Mouse (Mus musculus) midbrain, embryonic 12.5 days (tissue): Measurements from ENCODE around the gene Iqce. TPM values are rescaled to one million over a fixed set of nuclear protein-coding genes. Genes with fewer than 3 reads are reported as not detected.

Experiments
- ATAC-seq: fragments of 200-750 bp; cut with Nextera tagmentation; 2 replicates; pipeline ENCODE4 v1.8.0; 2017; ENCODE audit warnings: low read depth, moderate TSS enrichment, moderate library complexity; ENCODE audit not compliant: low FRiP score
- H3K27ac ChIP-seq: fragments of 300-500 bp; sonication (generic); replicated peaks from 2 replicates; pipeline ENCODE4 v1.5.1; 2016; ENCODE audit warnings: mild to moderate bottlenecking
- H3K27me3 ChIP-seq: fragments of 300-500 bp; sonication (generic); 2 replicates; pipeline ENCODE4 v1.6.1; 2016; ENCODE audit warnings: mild to moderate bottlenecking
- H3K36me3 ChIP-seq: fragments of 300-500 bp; sonication (generic); 2 replicates; pipeline ENCODE4 v1.6.1; 2016
- H3K4me1 ChIP-seq: fragments of 300-500 bp; sonication (generic); 2 replicates; pipeline ENCODE4 v1.6.1; 2016
- H3K4me2 ChIP-seq: fragments of 300-500 bp; sonication (generic); replicated peaks from 2 replicates; pipeline ENCODE4 v1.6.1; 2016; ENCODE audit warnings: mild to moderate bottlenecking, moderate library complexity
- H3K4me3 ChIP-seq: fragments of 300-500 bp; sonication (generic); 2 replicates; pipeline ENCODE4 v1.5.1; 2016; ENCODE audit warnings: mild to moderate bottlenecking
- H3K9ac ChIP-seq: fragments of 300-500 bp; sonication (generic); replicated peaks from 2 replicates; pipeline ENCODE4 v1.6.1; 2016; ENCODE audit warnings: mild to moderate bottlenecking, moderate library complexity
- H3K9me3 ChIP-seq: fragments of 300-500 bp; sonication (generic); 2 replicates; pipeline ENCODE4 v1.6.1; 2016; ENCODE audit warnings: mild to moderate bottlenecking
- WGBS: fragments of 180-500 bp; shearing (Covaris S2); methylation state at CpG from one replicate; pipeline ENCODE4 v1.1.7; 2016; 5-methylcytosine and 5-hydroxymethylcytosine counted together
- polyA plus RNA-seq: library from polyadenylated mRNA; unstranded; fragments of >200 nt; fragmentation: Nextera tagmentation; extraction: Ambion mirVana; gene quantifications from 2 replicates; pipeline ENCODE4 v1.2.1, GENCODE M21; 2016

The Iqce gene
- polyA plus RNA-seq, 1 experiment from 2014 or later: 29.3 TPM

DNA sequence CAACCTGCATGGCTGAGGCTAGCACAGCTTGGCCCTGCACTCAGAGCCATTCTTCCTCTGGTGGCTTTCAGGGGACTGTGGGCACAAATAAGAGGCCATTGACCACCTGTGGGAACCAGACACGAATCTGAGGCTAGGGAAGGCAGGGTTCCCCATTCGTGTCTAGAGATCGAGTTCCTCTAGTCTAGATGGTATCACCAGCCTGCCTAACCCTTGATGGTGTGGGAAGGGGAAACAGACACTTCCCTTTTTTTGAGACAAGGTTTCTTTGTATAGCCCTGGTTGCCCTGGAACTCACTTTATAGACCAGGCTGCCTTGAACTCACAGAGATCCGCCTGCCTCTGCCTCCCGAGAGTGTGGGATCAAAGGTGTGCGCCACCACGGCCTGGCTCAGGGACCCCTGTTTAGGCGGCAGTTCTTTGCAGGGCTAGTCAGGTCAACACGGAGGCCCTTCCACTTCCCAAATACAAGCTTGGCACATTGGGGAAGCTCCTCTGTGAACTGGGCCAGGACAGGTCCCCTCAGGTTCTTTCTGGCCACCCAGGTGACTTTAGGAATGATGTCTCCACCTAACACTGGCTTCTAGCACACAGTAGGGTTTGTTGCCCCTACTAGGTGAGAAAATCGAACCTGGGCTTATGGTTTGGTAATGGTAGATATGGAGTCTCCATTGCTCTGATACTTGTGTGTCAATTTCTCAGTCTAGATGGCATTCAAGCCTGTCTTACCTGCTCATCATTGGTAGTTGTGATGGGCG is 29.0 kb upstream of the Iqce start:
- Histone ChIP-seq H3K4me1 (peaks cover 10% of the 10 kb centered on the region), H3K9ac (no peak overlapping the region), H3K27ac (no peak overlapping the region), H3K9me3 (no peaks in the 10 kb centered on the region), H3K4me3 (no peak overlapping the region), H3K4me2 (no peak overlapping the region), H3K27me3 (peaks cover 30% of the 10 kb centered on the region), H3K36me3 (no peaks in the 10 kb centered on the region)
- no peak for ATAC-seq
- 94% methylated on average over 11 of the region's 11 CpGs for WGBS

DNA sequence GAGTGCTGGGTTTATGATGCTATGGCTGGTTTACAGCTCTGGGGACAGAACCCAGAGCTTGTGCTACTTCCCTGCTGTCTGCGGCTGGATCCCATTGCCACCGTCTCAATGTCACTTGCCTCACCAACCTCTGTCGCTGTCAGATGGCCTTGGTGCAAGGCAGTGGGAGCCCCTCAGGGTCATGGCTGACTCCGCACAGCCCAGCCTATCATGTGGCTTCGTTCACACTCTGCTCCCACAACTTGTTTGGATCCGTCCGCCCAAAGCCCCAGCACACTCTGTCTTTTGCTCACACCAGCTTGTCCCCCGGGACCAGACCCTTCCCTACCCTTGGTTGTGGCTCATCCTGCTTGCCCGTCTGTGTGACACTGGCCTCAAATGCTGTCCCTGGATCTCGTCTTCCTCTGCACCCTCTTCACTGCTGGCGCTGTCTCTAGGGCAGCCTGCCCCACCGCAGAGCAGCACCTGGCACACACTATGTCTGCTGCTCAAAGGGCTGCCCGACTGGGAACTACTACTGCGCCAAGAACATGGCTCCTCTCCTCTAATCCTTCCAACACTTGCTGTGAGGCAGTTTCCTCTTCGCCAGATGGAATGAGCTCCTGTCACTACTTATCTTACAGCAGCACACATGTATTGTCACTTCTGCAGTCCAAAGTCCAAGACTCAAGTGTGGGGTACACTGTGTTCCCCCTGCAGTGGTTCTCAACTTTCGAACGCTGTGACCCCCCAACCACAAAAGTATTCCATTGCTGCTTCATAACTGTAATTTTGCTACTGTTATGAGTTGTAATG is 25.0 kb upstream of the Iqce start:
- no peak overlapping the region for H3K4me3 ChIP-seq
- H3K27me3 ChIP-seq: 0 out of 2 replicates have a peak, but pooled peaks cover under 1% of the 10 kb centered on the region
- H3K36me3 ChIP-seq: no peaks in the 10 kb centered on the region
- no peak overlapping the region for H3K4me2 ChIP-seq
- ATAC-seq: no peak
- H3K9me3 ChIP-seq: no peaks in the 10 kb centered on the region
- 0 out of 2 replicates have a peak overlapping the region, but pooled peaks have one; percentile 16 for H3K27ac ChIP-seq
- H3K9ac ChIP-seq: no peak overlapping the region
- peaks cover 16% of the 10 kb centered on the region for H3K4me1 ChIP-seq
- 84% methylated on average over 17 of the region's 17 CpGs for whole genome bisulfite sequencing

DNA sequence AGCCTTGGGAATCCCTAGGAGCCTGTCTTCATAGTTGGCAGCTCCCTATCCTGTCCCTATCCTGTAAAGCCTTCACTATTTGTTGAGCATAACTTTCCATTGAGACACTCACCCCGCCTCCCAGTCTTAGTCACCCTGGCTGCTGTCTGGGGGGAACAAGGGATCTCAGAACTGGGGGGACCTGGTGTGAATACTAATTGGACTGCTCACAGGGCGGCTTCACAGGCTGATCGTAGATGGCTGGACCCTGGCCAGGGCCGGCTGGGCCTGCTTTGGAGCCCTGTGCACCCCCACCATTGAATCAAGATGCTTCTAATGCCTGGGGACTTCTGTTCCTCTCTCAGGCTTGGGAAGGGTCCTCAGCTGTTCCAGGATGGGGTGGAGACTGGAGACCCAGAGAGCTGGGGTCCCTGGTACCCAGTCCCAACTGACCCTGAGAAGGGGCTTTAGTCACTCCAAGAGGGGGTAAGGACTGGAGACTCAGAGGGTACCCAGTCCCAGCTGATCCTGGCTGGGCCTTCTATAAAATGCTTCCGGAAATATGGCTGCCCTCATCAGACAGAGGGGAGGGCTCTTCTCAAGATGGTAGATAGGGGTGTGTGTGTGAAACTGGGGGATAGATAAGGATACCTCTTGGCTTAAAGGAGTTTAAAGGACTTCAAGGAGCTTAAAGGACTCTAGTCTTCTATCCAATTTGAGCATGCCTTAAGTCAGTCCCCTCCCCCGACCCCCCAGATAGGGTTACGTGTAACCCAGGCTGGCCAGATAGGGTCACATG is 24.1 kb upstream of the Iqce start:
- ATAC-seq: peak; percentile 68
- Histone ChIP-seq H3K9me3 (no peaks in the 10 kb centered on the region), H3K4me1 (peaks cover 16% of the 10 kb centered on the region), H3K27me3 (no peaks in the 10 kb centered on the region), H3K9ac (no peak overlapping the region), H3K4me3 (no peak overlapping the region), H3K36me3 (no peaks in the 10 kb centered on the region), H3K27ac (peak overlapping the region; percentile 40; the same call in 1 of the 2 replicates), H3K4me2 (no peak overlapping the region)
- 76% methylated on average over 7 of the region's 7 CpGs for WGBS

DNA sequence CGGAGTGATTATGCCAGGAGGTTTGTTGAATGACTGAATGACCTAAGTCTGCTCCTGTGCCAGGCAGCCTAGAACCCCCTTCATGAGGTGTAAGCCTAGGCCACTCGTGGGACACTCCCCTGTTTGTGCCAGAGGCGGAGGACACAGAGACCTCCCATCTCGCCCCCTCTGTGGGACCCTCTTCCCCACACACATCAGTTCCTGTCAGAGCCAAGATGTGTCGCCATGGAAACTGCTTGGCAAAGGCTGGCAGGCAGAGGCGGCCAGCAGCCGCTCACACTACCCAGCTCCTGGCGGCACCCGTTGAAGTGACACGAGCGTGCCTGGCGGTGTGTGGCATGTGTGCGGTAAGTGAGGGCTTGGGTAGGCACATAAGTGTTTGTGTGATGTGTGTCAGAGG is 21.6 kb upstream of the Iqce start, which contains the start of gene Amz1:
Gene Amz1, plus strand, starts transcription at position 306 of the 400 bp plus-strand sequence.
- Histone ChIP-seq H3K9me3 (no peaks in the 10 kb centered on the region), H3K27me3 (no peaks in the 10 kb centered on the region), H3K27ac (no peak within 1 kb of the TSS), H3K4me2 (no peak within 1 kb of the TSS), H3K4me1 (peaks cover 16% of the 10 kb centered on the region), H3K4me3 (no peak within 1 kb of the TSS), H3K36me3 (peaks cover 9% of the 10 kb centered on the region), H3K9ac (no peak within 1 kb of the TSS)
- ATAC-seq: 0 out of 2 replicates have a peak, but pooled peaks have one; percentile 27
- 72% methylated on average over 13 of the region's 13 CpGs for WGBS

DNA sequence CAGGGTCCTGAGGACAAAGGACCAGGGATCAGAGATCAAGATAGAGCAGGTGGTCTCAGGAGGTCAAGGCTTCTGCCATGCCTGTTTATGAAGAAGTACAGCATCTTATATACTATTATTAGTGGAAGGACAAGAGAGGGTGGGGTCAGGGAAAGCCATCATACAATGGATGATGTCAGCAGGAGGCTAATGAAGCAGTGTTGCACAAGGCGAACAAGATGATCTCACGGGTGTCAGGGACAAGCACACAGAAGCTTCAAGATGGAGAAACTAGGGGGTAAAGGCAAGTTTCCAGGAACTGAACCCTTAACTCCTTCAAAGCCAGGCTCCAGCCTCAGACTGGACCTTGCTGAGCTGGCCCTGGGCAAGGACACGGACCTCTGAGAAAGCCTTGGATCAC is 19.9 kb upstream of the Iqce start:
- Histone ChIP-seq H3K4me1 (peaks cover 16% of the 10 kb centered on the region), H3K4me2 (no peak overlapping the region), H3K27ac (no peak overlapping the region), H3K36me3 (peaks cover 26% of the 10 kb centered on the region), H3K9me3 (no peaks in the 10 kb centered on the region), H3K27me3 (no peaks in the 10 kb centered on the region), H3K4me3 (no peak overlapping the region), H3K9ac (no peak overlapping the region)
- WGBS: 83% methylated on average over 3 of the region's 3 CpGs
- ATAC-seq: no peak

DNA sequence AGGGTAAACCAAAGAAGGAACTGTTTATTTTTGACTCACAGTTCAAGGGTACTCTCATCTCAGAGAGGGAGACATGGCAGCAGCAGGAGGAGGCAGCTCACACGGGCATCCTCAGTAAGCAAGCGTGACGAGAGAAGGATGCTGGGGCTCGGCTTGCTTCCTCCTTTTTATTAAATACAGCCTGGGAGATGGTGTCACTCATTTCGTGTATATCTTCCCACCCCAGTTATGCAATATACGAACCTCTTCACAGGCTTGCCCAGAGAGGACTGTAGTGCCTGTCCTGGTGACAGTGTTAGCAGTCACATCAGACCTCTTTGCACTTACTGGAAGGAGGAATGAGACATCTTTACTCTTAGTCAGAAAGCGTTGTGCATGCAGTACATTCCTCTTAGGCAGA is 18.6 kb upstream of the Iqce start:
- Histone ChIP-seq H3K9me3 (no peaks in the 10 kb centered on the region), H3K9ac (no peak overlapping the region), H3K27me3 (no peaks in the 10 kb centered on the region), H3K4me1 (peaks cover 11% of the 10 kb centered on the region), H3K4me3 (no peak overlapping the region), H3K36me3 (peaks cover 39% of the 10 kb centered on the region), H3K27ac (no peak overlapping the region), H3K4me2 (no peak overlapping the region)
- WGBS: 84% methylated on average over 7 of the region's 7 CpGs
- no peak for ATAC-seq

DNA sequence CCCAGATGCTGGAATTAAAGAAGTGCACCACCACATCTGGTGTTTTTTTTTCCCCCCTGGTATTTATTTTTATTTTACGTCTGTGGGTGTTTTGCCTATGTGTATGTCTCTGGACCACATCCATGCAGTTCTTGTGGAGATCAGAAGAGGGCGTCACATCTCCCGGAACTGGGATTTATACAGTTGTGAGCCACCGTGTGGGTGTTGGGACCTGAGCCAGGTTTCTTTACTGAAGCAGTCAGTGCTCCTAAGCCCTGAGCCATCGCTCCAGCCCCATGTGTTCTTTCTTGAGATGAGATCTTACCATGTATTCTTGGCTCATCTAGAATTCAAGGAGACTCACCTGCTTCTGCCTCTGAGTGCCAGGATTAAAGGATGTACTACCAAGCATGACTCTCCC is 8.9 kb upstream of the Iqce start:
- WGBS: 85% methylated on average over 5 of the region's 5 CpGs
- Histone ChIP-seq H3K27ac (no peak overlapping the region), H3K27me3 (no peaks in the 10 kb centered on the region), H3K36me3 (peaks cover 68% of the 10 kb centered on the region), H3K9ac (no peak overlapping the region), H3K4me3 (no peak overlapping the region), H3K4me2 (no peak overlapping the region), H3K9me3 (no peaks in the 10 kb centered on the region), H3K4me1 (peaks cover 3% of the 10 kb centered on the region)
- no peak for ATAC-seq

DNA sequence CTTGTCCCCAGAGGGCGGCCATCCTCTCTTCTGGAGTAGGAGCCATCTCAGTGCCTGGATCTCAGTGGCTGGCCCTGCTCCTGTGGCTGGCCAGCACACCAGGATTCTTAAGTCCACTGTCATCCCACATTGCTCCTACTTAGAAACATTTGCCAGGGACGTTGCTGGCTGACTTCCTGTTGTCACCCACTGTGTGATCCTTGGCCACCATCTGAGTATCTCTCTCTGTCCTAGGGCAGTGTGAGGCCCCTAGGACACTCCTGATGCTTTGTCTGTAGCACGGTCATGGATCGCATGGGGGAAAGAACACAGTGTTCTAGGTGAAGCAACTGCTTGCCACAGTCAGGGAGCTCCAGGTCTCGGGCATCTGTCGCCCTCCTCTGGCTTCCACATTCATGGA is 8.1 kb upstream of the Iqce start:
- H3K4me3 ChIP-seq: no peak overlapping the region
- H3K4me1 ChIP-seq: peaks cover 10% of the 10 kb centered on the region
- WGBS: 93% methylated on average over 6 of the region's 6 CpGs
- no peaks in the 10 kb centered on the region for H3K9me3 ChIP-seq
- H3K4me2 ChIP-seq: no peak overlapping the region
- H3K27me3 ChIP-seq: no peaks in the 10 kb centered on the region
- no peak overlapping the region for H3K27ac ChIP-seq
- peaks cover 67% of the 10 kb centered on the region for H3K36me3 ChIP-seq
- ATAC-seq: no peak
- H3K9ac ChIP-seq: no peak overlapping the region

DNA sequence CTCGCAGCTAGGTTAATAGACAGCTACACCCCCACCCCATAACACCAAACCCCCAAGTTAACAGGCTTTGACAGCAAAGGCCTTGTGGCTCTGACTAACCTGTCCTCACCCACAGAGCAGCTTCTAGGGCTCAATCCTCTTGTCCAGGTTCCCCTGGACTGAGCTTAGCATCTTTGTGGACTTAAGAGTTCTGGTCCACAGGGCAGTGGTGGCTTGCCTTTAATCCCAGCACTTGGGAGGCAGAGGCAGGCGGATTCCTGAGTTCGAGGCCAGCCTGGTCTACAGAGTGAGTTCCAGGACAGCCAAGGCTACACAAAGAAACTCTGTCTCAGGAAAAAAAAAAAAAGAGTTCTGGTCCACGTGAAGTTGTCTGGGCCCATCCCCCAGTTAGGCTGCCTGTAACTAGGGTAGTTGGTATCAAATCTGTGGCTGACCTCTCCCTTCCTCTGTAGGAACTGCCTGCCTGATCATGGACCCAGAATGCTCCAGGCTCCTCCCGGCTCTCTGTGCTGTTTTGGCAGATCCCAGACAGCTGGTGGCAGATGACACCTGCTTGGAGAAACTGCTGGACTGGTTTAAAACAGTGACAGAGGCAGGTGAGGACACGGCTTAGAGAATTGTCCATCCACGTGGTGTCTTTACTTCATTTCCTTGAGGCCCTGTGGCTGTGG is 3.5 kb upstream of the Iqce start:
- 64% methylated on average over 7 of the region's 7 CpGs for WGBS
- no peaks in the 10 kb centered on the region for H3K27me3 ChIP-seq
- no peak for ATAC-seq
- H3K9ac ChIP-seq: peak overlapping the region; percentile 79
- H3K4me3 ChIP-seq: peak overlapping the region; percentile 59
- H3K36me3 ChIP-seq: peaks cover 22% of the 10 kb centered on the region
- H3K4me1 ChIP-seq: peaks cover 27% of the 10 kb centered on the region
- peak overlapping the region; percentile 5; the same call in 1 of the 2 replicates for H3K27ac ChIP-seq
- H3K9me3 ChIP-seq: no peaks in the 10 kb centered on the region
- peak overlapping the region; percentile 85 for H3K4me2 ChIP-seq

DNA sequence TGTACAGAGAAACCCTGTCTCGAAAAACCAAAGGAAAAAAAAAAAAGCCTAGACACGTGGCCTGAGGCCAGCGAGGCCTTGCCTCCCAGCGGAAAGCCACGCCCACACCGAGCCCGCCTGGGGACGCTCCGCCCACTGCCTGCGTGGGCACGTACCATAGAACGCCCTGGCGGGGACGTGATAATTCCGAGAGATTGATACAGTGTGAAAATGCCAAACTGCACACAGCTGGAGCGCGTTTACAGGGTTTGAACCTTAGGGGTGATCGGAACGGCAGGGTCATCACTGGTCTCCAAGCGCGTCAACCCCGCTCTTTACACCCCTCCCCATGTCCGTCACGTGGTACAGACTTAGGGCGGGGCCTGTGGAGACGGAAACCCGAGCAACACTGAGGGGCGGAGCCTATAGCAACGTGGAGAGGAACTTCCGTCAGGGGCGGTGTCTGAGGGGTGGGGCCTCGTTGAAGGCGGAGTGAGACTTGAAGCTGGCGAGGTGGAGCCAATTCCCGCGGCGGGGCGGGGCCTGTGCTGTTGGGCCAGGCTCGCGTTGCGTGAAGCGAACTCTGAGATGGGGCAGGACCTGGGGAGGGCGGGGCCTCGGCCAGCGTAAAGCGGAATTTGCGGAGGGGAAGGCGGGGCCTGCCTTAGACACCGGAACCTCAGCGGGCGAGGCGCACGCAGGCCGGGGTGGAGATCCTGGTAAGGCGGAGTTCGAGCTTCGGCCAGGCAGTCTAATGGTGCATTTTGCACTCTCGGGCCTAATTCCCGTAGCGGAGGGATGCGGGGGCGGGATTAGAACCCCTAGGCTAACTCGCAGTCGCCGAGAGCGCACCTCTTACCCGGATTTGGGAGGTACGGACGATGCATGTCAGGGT is 2.4 kb upstream of the Iqce start, which contains the start of gene Brat1:
Gene Brat1, plus strand, starts transcription at position 634 of the 874 bp plus-strand sequence.
- ATAC-seq: peak; percentile 90
- peaks cover 14% of the 10 kb centered on the region for H3K36me3 ChIP-seq

More for the DNA sequence above, 2.4 kb upstream of the Iqce start, which contains the start of gene Brat1:
- Histone ChIP-seq H3K9me3 (no peaks in the 10 kb centered on the region), H3K4me2 (peak within 1 kb of the TSS; percentile 85), H3K27ac (peak within 1 kb of the TSS; percentile 86), H3K4me1 (peaks cover 27% of the 10 kb centered on the region), H3K27me3 (no peaks in the 10 kb centered on the region), H3K4me3 (peak within 1 kb of the TSS; percentile 59), H3K9ac (peak within 1 kb of the TSS; percentile 79)
- WGBS: under 1% methylated on average over 68 of the region's 69 CpGs
